Mouse (Mus musculus) neural tube, embryonic 12.5 days (tissue): Measurements from ENCODE around the gene Sars. TPM values are rescaled to one million over a fixed set of nuclear protein-coding genes. Genes with fewer than 3 reads are reported as not detected.

ENCODE experiments used
- ATAC-seq: fragments of 200-750 bp; cut with Nextera tagmentation; 2 replicates; pipeline ENCODE4 v1.8.0; 2017; ENCODE audit warnings: low read depth, mild to moderate bottlenecking, moderate TSS enrichment, moderate library complexity; ENCODE audit not compliant: low FRiP score
- H3K27ac ChIP-seq: fragments of 300-500 bp; sonication (generic); 2 replicates; pipeline ENCODE4 v1.5.1; 2016
- H3K27me3 ChIP-seq: fragments of 300-500 bp; sonication (generic); replicated peaks from 2 replicates; pipeline ENCODE4 v1.6.1; 2016; ENCODE audit warnings: mild to moderate bottlenecking
- H3K36me3 ChIP-seq: fragments of 300-500 bp; sonication (generic); 2 replicates; pipeline ENCODE4 v1.6.1; 2016; ENCODE audit warnings: mild to moderate bottlenecking
- H3K4me1 ChIP-seq: fragments of 300-500 bp; sonication (generic); 2 replicates; pipeline ENCODE4 v1.6.1; 2016
- H3K4me2 ChIP-seq: fragments of 300-500 bp; sonication (generic); replicated peaks from 2 replicates; pipeline ENCODE4 v1.6.1; 2016; ENCODE audit warnings: mild to moderate bottlenecking
- H3K4me3 ChIP-seq: fragments of 300-500 bp; sonication (generic); 2 replicates; pipeline ENCODE4 v1.5.1; 2016
- H3K9ac ChIP-seq: fragments of 300-500 bp; sonication (generic); 2 replicates; pipeline ENCODE4 v1.6.1; 2016; ENCODE audit warnings: mild to moderate bottlenecking
- H3K9me3 ChIP-seq: fragments of 300-500 bp; sonication (generic); 2 replicates; pipeline ENCODE4 v1.6.1; 2016; ENCODE audit warnings: mild to moderate bottlenecking
- WGBS: fragments of 180-500 bp; shearing (Covaris S2); methylation state at CpG from one replicate; pipeline ENCODE4 v1.1.7; 2016; 5-methylcytosine and 5-hydroxymethylcytosine counted together
- polyA plus RNA-seq: library from polyadenylated mRNA; unstranded; fragments of >200 nt; fragmentation: Nextera tagmentation; extraction: Ambion mirVana; gene quantifications from 2 replicates; pipeline ENCODE4 v1.2.1, GENCODE M21; 2016

The Sars gene
- polyA plus RNA-seq, 1 experiment from 2014 or later: 212 TPM

- peak overlapping the region; percentile 39 for H3K4me2 ChIP-seq
- H3K4me3 ChIP-seq: no peak overlapping the region
- 78% methylated on average over 24 of the region's 24 CpGs for WGBS
- H3K9me3 ChIP-seq: no peaks in the 10 kb centered on the region
- peak overlapping the region; percentile 35; the same call in 1 of the 2 replicates for H3K9ac ChIP-seq
- H3K27me3 ChIP-seq: no peaks in the 10 kb centered on the region
- H3K27ac ChIP-seq: peak overlapping the region; percentile 9; the same call in 1 of the 2 replicates
- no peak for ATAC-seq
- H3K4me1 ChIP-seq: peaks cover 76% of the 10 kb centered on the region
- H3K36me3 ChIP-seq: peaks cover 73% of the 10 kb centered on the region
Observed at GRCm38 (mm10) chr3:108406306-108406885, 38.6 kb downstream of the Sars start.

GRCm38 (mm10) chr3:108405536-108406305 is 39.3 kb downstream of the Sars start:
- ATAC-seq: peak; percentile 13; the same call in 1 of the 2 replicates
- H3K4me3 ChIP-seq: no peak overlapping the region
- H3K4me2 ChIP-seq: peak overlapping the region; percentile 39
- H3K27me3 ChIP-seq: no peaks in the 10 kb centered on the region
- H3K36me3 ChIP-seq: peaks cover 80% of the 10 kb centered on the region
- no peaks in the 10 kb centered on the region for H3K9me3 ChIP-seq
- peak overlapping the region; percentile 38 for H3K27ac ChIP-seq
- 0 out of 2 replicates have a peak overlapping the region, but pooled peaks have one; percentile 0 for H3K9ac ChIP-seq
- peaks cover 70% of the 10 kb centered on the region for H3K4me1 ChIP-seq
- 37% methylated on average over 14 of the region's 14 CpGs for WGBS

DNA sequence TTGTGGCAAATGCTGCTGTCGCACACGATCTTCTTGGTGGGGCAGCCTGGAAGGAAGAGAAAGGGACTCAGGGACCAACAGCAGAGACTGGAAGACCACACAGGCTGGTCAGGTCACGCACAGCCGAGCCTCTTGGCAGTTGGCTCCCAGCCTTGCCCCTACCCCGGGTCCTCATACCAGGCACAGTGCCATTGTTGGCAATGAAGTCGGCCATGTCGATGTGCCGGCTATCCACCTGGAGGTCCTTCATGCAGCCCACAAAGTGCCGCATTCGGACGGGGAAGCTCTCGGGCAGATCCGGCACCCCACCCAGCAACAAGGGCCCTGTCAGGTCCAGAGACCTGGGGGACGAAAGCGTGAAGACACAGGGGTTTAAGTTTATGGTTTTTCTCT is 42.5 kb downstream of the Sars start:
- Histone ChIP-seq H3K4me2 (no peak overlapping the region), H3K36me3 (peaks cover 89% of the 10 kb centered on the region), H3K4me3 (no peak overlapping the region; the same call in 1 of the 2 replicates), H3K4me1 (peaks cover 39% of the 10 kb centered on the region), H3K9me3 (no peaks in the 10 kb centered on the region), H3K9ac (no peak overlapping the region), H3K27me3 (no peaks in the 10 kb centered on the region), H3K27ac (0 out of 2 replicates have a peak overlapping the region, but pooled peaks have one; percentile 27)
- 88% methylated on average over 15 of the region's 15 CpGs for WGBS
- ATAC-seq: no peak

GRCm38 (mm10) chr3:108401692-108402527 is 43.1 kb downstream of the Sars start:
- ATAC-seq: peak; percentile 86
- 37% methylated on average over 22 of the region's 22 CpGs for WGBS

DNA sequence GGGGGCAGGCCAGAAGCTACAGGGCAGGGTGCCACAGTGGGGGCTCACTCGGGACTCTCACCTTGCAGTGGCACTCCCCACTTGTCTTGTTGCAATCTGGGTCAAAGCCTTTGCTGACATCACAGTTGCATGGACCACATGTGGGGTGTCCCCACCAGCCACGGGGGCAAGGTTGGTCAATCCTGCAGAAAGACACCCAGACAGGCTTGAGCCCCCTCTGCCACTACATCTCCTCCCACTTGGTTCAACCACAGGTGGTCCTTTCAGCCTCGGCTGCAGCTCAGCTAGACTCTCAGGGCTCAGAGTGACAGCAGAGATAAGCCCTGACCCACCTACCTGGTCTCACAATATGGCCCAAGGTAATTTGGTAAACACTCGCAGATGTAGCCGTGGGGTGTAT is 44.6 kb downstream of the Sars start:
- Histone ChIP-seq H3K4me3 (no peak overlapping the region), H3K27ac (no peak overlapping the region), H3K4me1 (peaks cover 22% of the 10 kb centered on the region), H3K9me3 (no peaks in the 10 kb centered on the region), H3K27me3 (no peaks in the 10 kb centered on the region), H3K9ac (no peak overlapping the region), H3K4me2 (no peak overlapping the region), H3K36me3 (peaks cover 95% of the 10 kb centered on the region)
- WGBS: 86% methylated on average over 5 of the region's 5 CpGs
- ATAC-seq: no peak

More at GRCm38 (mm10) chr3:108401692-108402527, 43.1 kb downstream of the Sars start:
- no peak overlapping the region; the same call in 1 of the 2 replicates for H3K4me3 ChIP-seq
- H3K36me3 ChIP-seq: peaks cover 89% of the 10 kb centered on the region
- H3K4me1 ChIP-seq: peaks cover 37% of the 10 kb centered on the region
- H3K9ac ChIP-seq: no peak overlapping the region
- H3K9me3 ChIP-seq: no peaks in the 10 kb centered on the region
- no peaks in the 10 kb centered on the region for H3K27me3 ChIP-seq
- 0 out of 2 replicates have a peak overlapping the region, but pooled peaks have one; percentile 27 for H3K27ac ChIP-seq
- H3K4me2 ChIP-seq: peak overlapping the region; percentile 27; the same call in 1 of the 2 replicates

DNA sequence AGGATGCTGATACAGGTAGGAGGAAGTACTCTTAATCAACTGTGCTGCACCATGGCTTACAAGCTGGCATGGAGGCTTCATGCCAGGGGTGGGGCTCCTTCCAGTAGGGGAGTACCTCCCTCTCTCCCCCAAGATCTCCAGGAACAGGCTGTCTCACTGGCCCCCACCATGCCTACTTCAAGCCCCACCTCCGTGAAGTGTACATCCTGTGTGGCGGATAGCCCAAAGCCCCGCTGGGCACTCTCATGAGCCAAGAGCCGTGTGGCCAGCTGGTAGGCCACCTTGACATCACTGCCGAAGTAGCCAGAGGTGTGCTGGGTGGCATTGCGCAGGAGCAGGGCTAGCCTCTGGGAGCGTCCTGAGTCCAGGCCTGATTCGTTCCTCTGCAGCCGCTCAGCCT is 46.7 kb downstream of the Sars start:
- Histone ChIP-seq H3K9me3 (no peaks in the 10 kb centered on the region), H3K36me3 (peaks cover 98% of the 10 kb centered on the region), H3K4me2 (no peak overlapping the region), H3K27ac (no peak overlapping the region), H3K9ac (no peak overlapping the region), H3K4me1 (peaks cover 11% of the 10 kb centered on the region), H3K27me3 (no peaks in the 10 kb centered on the region), H3K4me3 (no peak overlapping the region)
- no peak for ATAC-seq
- 96% methylated on average over 9 of the region's 9 CpGs for WGBS

DNA sequence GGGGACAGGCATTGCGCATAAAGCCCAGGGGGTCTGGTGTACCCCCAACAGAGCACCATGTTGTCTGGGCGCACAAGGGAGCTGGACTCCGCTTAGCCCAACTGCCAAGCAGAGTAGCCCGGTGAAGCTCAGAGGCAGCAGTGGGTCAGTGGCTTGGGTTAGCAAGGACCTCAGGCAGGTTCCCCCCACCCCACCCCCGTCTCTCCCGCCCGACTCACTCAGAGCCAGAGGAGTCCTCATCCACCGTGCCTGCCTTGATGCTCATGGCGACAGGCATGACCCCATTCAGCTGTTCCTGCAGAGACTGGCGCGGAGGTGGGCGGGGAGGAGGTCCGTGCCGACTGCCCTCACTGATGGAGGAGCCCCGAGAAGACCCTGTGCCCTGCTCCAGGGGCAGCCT is 52.2 kb downstream of the Sars start:
- no peak overlapping the region for H3K4me3 ChIP-seq
- no peaks in the 10 kb centered on the region for H3K27me3 ChIP-seq
- peak overlapping the region; percentile 29; the same call in 1 of the 2 replicates for H3K9ac ChIP-seq
- no peak overlapping the region for H3K4me2 ChIP-seq
- no peak for ATAC-seq
- H3K4me1 ChIP-seq: peaks cover 8% of the 10 kb centered on the region; the same call in 1 of the 2 replicates
- 50% methylated on average over 15 of the region's 15 CpGs for WGBS
- H3K36me3 ChIP-seq: peaks cover 67% of the 10 kb centered on the region
- no peak overlapping the region for H3K27ac ChIP-seq
- H3K9me3 ChIP-seq: no peaks in the 10 kb centered on the region

GRCm38 (mm10) chr3:108392299-108392698 is 52.7 kb downstream of the Sars start:
- 28% methylated on average over 10 of the region's 10 CpGs for WGBS
- H3K4me2 ChIP-seq: no peak overlapping the region
- no peak for ATAC-seq
- no peaks in the 10 kb centered on the region for H3K9me3 ChIP-seq
- peak overlapping the region; percentile 29; the same call in 1 of the 2 replicates for H3K9ac ChIP-seq
- H3K27me3 ChIP-seq: no peaks in the 10 kb centered on the region
- H3K36me3 ChIP-seq: peaks cover 62% of the 10 kb centered on the region
- no peak overlapping the region for H3K27ac ChIP-seq
- peaks cover 8% of the 10 kb centered on the region; the same call in 1 of the 2 replicates for H3K4me1 ChIP-seq
- H3K4me3 ChIP-seq: no peak overlapping the region

- Histone ChIP-seq H3K4me1 (peaks cover 19% of the 10 kb centered on the region), H3K9me3 (no peaks in the 10 kb centered on the region), H3K4me3 (no peak overlapping the region), H3K4me2 (no peak overlapping the region), H3K27me3 (no peaks in the 10 kb centered on the region), H3K36me3 (peaks cover 32% of the 10 kb centered on the region), H3K9ac (no peak overlapping the region), H3K27ac (no peak overlapping the region)
- WGBS: 2% methylated on average over 5 of the region's 5 CpGs
- ATAC-seq: peak; percentile 73
Observed at GRCm38 (mm10) chr3:108389111-108389545, 55.9 kb downstream of the Sars start.

DNA sequence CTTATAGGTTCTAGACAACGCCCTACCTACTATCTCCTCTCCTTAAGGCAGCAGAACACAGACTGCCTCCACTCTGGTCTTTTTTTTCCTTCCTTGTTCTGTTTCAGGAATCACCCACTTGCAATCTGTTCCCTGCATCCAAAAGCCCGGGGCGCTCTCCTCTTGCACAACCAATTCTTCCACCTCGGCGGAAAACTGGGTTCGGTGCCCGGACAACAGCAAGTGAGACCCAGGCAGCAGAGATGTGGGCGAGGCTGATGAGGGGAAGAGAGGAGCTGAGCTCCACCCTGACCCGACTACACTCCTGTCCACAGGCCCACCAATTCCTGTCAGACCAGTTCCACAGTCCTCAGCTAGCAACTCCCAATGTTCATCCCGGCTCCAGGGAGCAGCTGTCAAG is 58.8 kb downstream of the Sars start:
- H3K4me2 ChIP-seq: no peak overlapping the region
- no peak overlapping the region for H3K4me3 ChIP-seq
- peaks cover 3% of the 10 kb centered on the region; the same call in 1 of the 2 replicates for H3K36me3 ChIP-seq
- WGBS: 93% methylated on average over 10 of the region's 10 CpGs
- no peaks in the 10 kb centered on the region for H3K27me3 ChIP-seq
- no peak overlapping the region for H3K27ac ChIP-seq
- ATAC-seq: no peak
- H3K9ac ChIP-seq: no peak overlapping the region
- H3K9me3 ChIP-seq: no peaks in the 10 kb centered on the region
- H3K4me1 ChIP-seq: peaks cover 33% of the 10 kb centered on the region

DNA sequence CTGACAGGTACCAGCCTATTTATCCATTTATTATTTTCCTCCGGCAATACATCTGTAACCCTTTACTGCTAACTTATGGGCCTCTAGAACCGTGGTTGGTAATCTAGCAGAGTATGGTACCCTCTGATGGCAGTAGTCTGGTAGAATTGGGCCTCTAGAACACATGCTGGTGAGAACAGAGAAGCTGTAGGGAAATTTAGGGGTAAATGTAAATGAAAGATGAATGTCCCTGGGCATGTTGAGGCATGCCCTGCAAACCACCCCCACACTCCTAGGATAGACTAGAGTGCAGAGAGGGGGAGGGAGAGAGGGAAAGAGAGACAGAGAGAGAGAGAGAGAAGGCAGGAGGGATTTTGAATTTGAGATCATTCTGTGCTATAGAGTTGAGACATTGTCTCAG is 60.6 kb downstream of the Sars start:
- Histone ChIP-seq H3K4me3 (peak overlapping the region; percentile 59), H3K27ac (no peak overlapping the region), H3K4me2 (peak overlapping the region; percentile 74), H3K27me3 (no peaks in the 10 kb centered on the region), H3K4me1 (peaks cover 31% of the 10 kb centered on the region), H3K9me3 (no peaks in the 10 kb centered on the region), H3K9ac (peak overlapping the region; percentile 54), H3K36me3 (peaks cover 2% of the 10 kb centered on the region; the same call in 1 of the 2 replicates)
- ATAC-seq: no peak
- WGBS: 49% methylated on average over 2 of the region's 2 CpGs
